Mouse (Mus musculus) cerebellum, postnatal 25 days (tissue): Measurements from ENCODE around the gene Ceacam19.

Experiments
- DNase-seq, 2 experiments: peaks; one replicate each; pipeline ENCODE4 v3.0.0; 2021; ENCODE audit warnings: mixed read lengths in 2 of 2

Ceacam19 gene

DNA sequence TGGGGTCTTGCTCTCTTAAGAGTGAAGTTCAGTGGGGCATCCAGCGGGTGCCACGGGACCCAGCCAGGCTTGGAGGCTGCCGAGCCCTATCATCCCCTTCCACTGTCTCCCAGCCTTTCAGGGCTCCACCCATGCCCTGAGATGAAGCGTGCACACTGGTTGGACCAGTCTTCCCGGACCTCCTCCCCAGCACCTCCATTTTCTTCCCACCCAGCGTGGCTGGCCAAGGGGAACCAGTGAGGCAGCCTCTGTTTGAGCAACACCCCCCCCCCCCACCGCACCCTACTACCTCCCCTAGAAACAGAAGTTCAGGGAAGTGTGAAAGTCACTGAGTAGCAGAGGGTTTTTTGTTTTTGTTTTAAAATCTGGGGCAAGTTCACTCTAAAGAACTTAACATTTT, at the start of gene Ceacam19:
Ceacam19 (minus strand) TSS at position 117 of the 400 bp plus-strand sequence.
- DNase-seq, result no peak

GRCm38 (mm10) chr7:19937229-19937821, 49.6 kb upstream of the Ceacam19 start:
- no peak for DNase-seq

- DNase-seq, result no peak
These were observed 48.2 kb upstream of the Ceacam19 start for GRCm38 (mm10) chr7:19935961-19936360.

- no peak for DNase-seq
These were observed 47.5 kb upstream of the Ceacam19 start for GRCm38 (mm10) chr7:19935171-19935751.

GRCm38 (mm10) chr7:19932877-19933809, 45.4 kb upstream of the Ceacam19 start:
- peak; percentile 66 to 81 for DNase-seq

DNA sequence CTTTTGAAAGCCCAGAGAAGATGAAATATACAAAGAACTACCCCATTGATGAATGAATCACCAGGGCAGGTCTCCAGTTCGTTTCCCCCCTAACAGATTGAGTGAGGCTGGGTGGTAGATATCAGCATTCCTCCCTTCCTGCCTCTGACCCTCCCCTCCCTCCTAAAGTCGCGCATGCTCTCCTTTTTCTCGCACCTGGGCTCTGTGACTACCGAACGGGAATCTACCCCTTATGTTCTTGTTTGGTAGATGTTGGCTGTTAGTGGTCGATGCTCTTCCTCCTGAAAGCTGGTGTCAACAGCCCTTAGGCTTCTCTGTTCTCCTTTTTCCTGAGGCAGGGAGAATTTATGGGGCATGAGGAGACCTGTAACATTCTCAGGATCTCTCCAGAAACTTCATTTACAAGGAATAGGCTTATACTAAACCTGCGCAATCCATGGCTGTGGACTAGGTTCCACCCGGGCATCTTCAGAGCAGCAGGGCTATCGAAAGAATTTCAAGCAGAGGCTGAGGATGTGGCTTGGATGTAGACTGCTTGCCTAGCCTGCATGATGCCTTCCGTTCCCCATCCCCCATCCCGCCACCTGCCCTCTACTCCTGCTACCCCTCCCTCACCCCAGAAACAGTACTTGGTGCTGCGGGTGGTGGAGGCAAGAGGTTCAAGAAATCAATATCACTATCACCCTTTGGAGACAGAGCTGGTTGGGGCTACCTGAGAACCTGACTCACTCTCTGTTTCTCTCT, 44.5 kb upstream of the Ceacam19 start:
- DNase-seq, result peak; percentile 28 to 50

GRCm38 (mm10) chr7:19930481-19930880, 42.7 kb upstream of the Ceacam19 start:
- DNase-seq, result peak in 1 of 2 experiments; percentile 43

DNA sequence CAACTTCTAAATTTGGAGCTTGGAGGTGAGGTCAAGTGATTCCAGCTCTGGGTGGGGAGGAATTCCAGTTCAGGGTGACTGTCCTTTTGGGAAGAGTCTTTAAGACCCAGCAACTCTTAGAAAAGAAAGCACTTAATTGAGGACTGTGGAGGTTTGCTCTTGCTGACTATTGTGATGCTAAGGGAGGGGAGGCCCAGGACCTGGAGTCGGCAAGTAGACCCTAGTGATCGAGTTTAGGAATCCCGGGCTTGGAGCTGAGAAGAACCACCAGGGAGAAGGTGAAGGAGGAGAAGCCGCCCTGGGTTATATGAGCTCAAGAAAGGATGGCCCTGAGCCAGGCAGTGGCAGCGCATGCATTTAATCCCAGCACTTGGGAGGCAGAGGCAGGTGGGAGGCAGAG, 40.7 kb upstream of the Ceacam19 start:
- DNase-seq, result no peak

DNA sequence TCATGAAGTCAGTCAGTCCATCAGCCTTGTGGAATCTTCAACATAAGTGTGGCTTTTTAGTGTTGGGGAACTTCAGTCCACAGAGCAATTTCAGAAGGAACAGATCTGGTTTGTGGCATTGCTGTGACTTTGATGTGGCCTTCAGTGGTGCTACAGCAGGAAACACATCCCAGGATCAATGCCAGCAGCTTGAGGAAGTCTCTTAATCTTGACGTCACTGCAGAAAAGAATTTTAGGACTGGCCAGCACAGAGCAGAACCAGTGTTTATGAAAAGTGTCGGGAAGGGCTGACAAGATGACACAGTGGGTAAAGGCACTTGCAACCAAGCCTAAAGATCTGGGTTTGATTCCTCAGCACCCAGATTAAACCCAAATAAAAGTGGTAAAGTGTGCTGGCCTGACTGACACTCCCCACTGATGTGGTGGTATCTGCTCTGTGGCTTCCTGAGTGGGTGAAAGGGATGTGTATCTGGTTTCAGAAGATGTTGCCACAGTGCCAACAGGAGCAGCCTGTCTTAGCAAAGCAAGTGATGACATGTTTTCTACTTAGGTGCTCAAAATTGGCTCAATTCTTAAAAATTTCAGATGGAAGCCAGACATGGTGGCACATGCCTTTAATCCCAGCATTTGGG, 39.2 kb upstream of the Ceacam19 start:
- DNase-seq, result no peak

GRCm38 (mm10) chr7:19925376-19925775, 37.6 kb upstream of the Ceacam19 start:
- DNase-seq, result peak in 1 of 2 experiments; percentile 36

GRCm38 (mm10) chr7:19923797-19924196, 36.0 kb upstream of the Ceacam19 start:
- DNase-seq, result no peak

DNA sequence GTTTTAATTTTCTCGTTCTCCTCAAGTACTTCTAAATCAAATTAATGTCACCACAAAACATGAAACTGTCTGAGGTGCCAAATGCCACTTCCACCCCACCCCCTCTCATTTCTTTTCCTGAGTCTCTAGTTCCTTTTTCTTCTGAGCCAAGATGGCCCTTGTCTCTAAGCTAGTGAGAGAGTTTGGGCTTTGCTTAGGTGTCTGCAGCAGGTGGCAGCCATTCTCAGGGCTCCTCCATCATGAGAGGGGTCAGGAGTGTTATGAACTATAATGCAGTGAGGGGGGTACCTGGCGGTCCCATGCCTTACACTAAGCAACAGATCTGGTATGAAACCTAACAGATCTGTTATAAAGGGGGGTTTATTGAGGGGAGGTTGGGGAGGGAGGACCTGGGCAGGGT, 35.6 kb upstream of the Ceacam19 start:
- no peak for DNase-seq

DNA sequence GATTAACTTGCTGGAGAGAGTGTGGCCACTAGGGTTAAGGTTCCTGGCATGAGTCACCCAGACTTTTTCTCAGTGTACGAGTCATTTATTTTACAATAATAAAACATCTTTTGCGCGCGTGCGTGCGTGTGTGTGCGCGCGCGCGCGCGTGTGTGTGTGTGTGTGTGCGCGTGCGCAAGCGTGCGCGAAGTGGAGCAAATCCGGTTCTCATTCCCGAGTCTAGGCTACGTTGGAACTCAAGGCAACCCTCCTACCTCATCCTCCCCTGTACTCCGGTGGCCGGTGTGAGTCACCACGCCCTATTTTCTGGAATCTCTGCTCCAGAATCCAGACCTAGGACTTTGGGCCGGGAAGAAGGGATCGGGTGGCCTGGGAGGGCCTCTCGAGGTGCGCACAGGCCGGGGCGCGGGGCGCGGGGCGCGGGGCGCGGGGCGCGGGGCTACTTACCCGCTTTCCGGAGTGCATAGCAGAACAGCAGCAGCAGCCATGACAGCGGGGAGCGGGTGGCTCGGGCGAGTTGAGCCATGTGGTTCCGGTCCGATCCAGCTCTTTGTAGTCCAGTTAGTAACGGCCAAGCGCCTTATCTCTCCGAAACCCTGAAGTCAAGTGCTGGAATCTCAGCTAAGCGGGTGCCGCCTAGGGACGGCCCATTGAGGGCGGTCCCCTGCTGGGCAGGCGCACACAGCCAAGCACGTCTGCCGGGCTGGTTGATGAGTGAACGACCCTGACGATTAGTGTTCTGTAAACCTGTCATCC, 32.9 kb upstream of the Ceacam19 start, which contains the start of gene Pvr:
Pvr (minus strand) TSS at position 655 of the 756 bp plus-strand sequence.
- DNase-seq, result peak; percentile 73 to 79

DNA sequence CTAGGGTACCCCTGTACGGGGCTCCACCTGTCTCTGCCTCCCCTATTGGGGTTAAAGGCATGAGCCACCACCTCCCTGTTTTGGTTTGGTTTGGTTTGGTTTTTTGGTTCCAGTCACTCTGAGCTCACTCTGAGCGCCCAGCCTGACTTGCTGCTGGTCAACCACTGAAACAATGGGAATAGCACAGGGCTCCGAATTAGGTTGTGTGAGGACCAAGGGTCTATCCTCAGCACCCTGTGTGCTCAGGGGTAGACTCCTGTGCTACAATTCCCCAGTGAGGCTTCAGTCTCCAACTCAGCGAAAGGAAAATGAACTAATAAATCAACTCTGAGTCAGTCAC, 32.4 kb upstream of the Ceacam19 start:
- no peak for DNase-seq

GRCm38 (mm10) chr7:19914558-19914957, 26.8 kb upstream of the Ceacam19 start:
- no peak for DNase-seq

- DNase-seq, result no peak
These were observed 24.1 kb upstream of the Ceacam19 start for GRCm38 (mm10) chr7:19911695-19912524.

DNA sequence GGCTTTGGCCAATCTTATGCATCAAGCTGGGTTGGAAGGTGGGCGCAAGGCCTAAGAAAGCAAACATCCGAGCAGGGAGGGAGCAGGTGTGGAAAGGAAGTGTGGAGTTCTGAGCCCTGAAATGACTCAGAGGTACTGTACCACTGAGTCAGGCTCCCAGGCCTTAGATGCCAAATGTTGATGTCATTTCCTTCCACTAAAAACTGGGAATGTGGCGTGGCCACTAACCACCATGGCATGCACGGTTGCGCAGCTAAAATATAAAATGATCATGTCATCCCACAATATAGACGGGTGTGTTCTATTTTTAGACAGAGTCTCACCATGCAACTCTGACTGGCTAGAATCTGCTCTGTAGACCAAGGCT, 23.5 kb upstream of the Ceacam19 start:
- no peak for DNase-seq

DNA sequence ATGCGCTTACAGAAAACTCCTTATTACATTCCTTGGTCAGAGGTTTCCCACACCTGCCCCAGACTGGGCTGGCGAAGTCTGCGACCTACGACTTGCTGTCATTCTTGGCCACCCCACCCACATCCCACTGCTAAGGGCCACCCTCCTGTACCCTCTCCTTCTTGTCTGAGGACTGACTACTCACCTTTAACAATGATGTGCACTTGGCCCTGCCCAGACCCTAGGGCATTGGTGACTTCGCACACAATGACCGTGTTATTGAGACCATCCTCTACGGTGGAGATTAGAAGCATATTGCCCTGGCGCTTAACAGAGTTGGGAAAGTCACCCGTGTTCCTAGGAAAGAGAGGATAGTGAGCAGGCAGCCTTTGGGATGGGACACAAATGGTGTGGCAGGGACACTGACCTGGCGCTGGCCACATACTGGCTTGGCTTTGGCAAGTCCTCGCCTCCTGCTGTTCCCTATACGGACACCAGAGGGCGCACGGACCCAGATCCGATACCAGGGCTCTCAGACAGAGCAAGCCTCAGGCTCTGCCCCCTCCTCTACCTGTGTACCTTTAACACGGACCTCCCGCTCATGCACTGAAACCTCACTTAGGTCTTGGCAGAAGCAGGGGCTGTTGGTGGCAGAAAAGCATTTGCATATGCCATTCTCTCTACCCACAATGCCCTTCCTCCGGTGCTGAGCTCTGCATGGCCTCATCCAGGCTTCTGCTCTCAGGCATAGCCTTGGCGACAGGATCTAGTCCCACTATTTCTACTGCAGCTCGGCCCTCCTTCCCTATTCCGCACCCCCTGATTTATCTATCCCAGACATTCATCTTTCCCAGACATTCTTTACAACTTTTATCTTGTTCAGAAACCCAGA, 22.9 kb upstream of the Ceacam19 start:
- peak; percentile 81 to 91 for DNase-seq

GRCm38 (mm10) chr7:19889881-19890280, 2.1 kb upstream of the Ceacam19 start:
- peak in 1 of 2 experiments; percentile 15 for DNase-seq

DNA sequence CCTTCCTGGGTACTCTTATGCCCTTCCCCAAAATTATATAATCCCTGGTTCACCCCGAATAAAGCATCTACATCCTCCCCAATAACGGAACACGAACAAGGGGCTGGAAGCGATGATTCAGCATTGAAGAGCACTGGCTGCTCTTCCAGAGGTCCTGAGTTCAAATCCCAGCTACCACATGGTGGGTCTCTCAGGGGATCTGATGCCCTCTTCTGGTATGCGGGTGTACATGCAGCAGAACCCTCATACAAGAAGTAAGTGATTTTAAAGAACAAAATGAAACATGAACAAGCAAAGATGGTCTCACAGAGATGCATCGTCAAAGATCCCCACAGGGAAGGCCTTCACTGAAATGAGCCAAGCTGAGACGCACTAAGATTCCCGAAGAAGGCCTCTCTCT, 7.0 kb downstream of the Ceacam19 start:
- DNase-seq, result no peak
